25 mouse cellular contexts compared by ENCODE assay signal in genomic region chr19:48063289-48063688, GRCm38 (mm10).
DNase-seq lines count a peak whose midpoint lies in the region; ATAC-seq and TF ChIP-seq lines count a peak whose summit lies in the region.
"Had no signal": no experiment of that assay in that cellular context is flagged by ENCODE, and none has a peak within 500 bp of the region (broad histone marks: within the 10 kb centered on the region; RNA-seq: fewer than 3 reads in every experiment).

No protein-coding gene starts in this region.

- H3K9me3 ChIP-seq in lung, postnatal 0 days (ENCODE audit: low read length), result no peaks in the 10 kb centered on the region
- no peaks in the 10 kb centered on the region for H3K9me3 ChIP-seq in hindbrain, postnatal 0 days (ENCODE audit: low read length)
- H3K9me3 ChIP-seq: embryonic facial prominence, embryonic 12.5 days; embryonic facial prominence, embryonic 15.5 days; heart, embryonic 10.5 days; heart, embryonic 13.5 days; hindbrain, embryonic 12.5 days; hindbrain, embryonic 15.5 days had no signal

- 22% methylated on average over 2 of the region's 2 CpGs for WGBS in lung, postnatal 0 days
- WGBS in hindbrain, postnatal 0 days, result 64% methylated on average over 2 of the region's 2 CpGs

- no peak for TF ChIP-seq CTCF in lung, postnatal 0 days (IDR thresholded peaks at IDR 0.05)
- TF ChIP-seq CTCF in hindbrain, postnatal 0 days (IDR thresholded peaks at IDR 0.05; ENCODE audit: low read depth), result no peak

- peak; percentile 10 for DNase-seq in lung, postnatal 0 days (ENCODE audit: low spot score)
- no peak for DNase-seq in lung, postnatal 4 days
- DNase-seq in hindbrain, postnatal 0 days (ENCODE audit: low spot score), result no peak
- DNase-seq in embryo, embryonic 10 days (ENCODE audit: low spot score), result no peak
- DNase-seq: adrenal gland, adult 2 months; adrenal gland, postnatal 14 days; cerebellum, adult 11-12 months; cerebellum, adult 8-10 months; cerebellum, postnatal 10 days; cerebellum, postnatal 36 days; forebrain, postnatal 0 days; gastrocnemius, adult 2 months; gastrocnemius, postnatal 14 days; heart, adult 2 months; heart, postnatal 14 days had no signal

- no peak for TF ChIP-seq EP300 in lung, postnatal 0 days (IDR thresholded peaks at IDR 0.05)

- H3K9ac ChIP-seq in lung, postnatal 0 days (replicated peaks; ENCODE audit: low read depth), result no peak overlapping the region
- no peak overlapping the region for H3K9ac ChIP-seq in hindbrain, postnatal 0 days (replicated peaks; ENCODE audit: low read length)
- H3K9ac ChIP-seq: embryonic facial prominence, embryonic 12.5 days; embryonic facial prominence, embryonic 15.5 days; forebrain, postnatal 0 days; heart, embryonic 13.5 days; hindbrain, embryonic 12.5 days; hindbrain, embryonic 15.5 days had no signal

- H3K4me2 ChIP-seq in lung, postnatal 0 days (replicated peaks; ENCODE audit: low read depth, low read length), result no peak overlapping the region
- H3K4me2 ChIP-seq in hindbrain, postnatal 0 days (ENCODE audit: low read depth, low read length), result no peak overlapping the region
- H3K4me2 ChIP-seq: embryonic facial prominence, embryonic 12.5 days; embryonic facial prominence, embryonic 15.5 days; heart, embryonic 13.5 days; hindbrain, embryonic 12.5 days; hindbrain, embryonic 15.5 days had no signal

- no peak for ATAC-seq in lung, postnatal 0 days
- peak; percentile 58 for ATAC-seq in granulocyte monocyte progenitor cell, adult 5-6 weeks (replicated peaks; ENCODE audit: poor library complexity, severe bottlenecking)
- ATAC-seq in megakaryocyte progenitor cell, adult 5-6 weeks (replicated peaks; ENCODE audit: poor library complexity), result peak; percentile 69
- no peak for ATAC-seq in hindbrain, postnatal 0 days
- ATAC-seq: CD4-positive, CD25-positive, alpha-beta regulatory T cell, adult 4 months; forebrain, embryonic 14.5 days; forebrain, postnatal 0 days had no signal

- H3K36me3 ChIP-seq in lung, postnatal 0 days (ENCODE audit: insufficient read depth, low read length), result no peaks in the 10 kb centered on the region
- H3K36me3 ChIP-seq in hindbrain, postnatal 0 days (ENCODE audit: insufficient read depth, low read length), result no peaks in the 10 kb centered on the region
- H3K36me3 ChIP-seq: embryonic facial prominence, embryonic 12.5 days; embryonic facial prominence, embryonic 15.5 days; heart, embryonic 10.5 days; heart, embryonic 13.5 days; hindbrain, embryonic 12.5 days; hindbrain, embryonic 15.5 days had no signal

- no peaks in the 10 kb centered on the region for H3K4me1 ChIP-seq in lung, postnatal 0 days (ENCODE audit: insufficient read depth, low read depth, low read length)
- H3K4me1 ChIP-seq in hindbrain, postnatal 0 days (ENCODE audit: insufficient read depth, low read length), result no peaks in the 10 kb centered on the region
- H3K4me1 ChIP-seq: embryonic facial prominence, embryonic 12.5 days; heart, embryonic 13.5 days had no signal

- no peak overlapping the region for H3K4me3 ChIP-seq in lung, postnatal 0 days (ENCODE audit: low read depth, low read length)
- no peak overlapping the region for H3K4me3 ChIP-seq in hindbrain, postnatal 0 days (ENCODE audit: low read length)
- H3K4me3 ChIP-seq: embryonic facial prominence, embryonic 12.5 days; embryonic facial prominence, embryonic 15.5 days; gastrocnemius, adult 2 months; heart, adult 2 months; heart, embryonic 10.5 days; heart, embryonic 13.5 days; hindbrain, embryonic 12.5 days; hindbrain, embryonic 15.5 days had no signal

- H3K27me3 ChIP-seq in lung, postnatal 0 days (replicated peaks; ENCODE audit: insufficient read depth, low read length), result no peaks in the 10 kb centered on the region
- no peaks in the 10 kb centered on the region for H3K27me3 ChIP-seq in hindbrain, postnatal 0 days (ENCODE audit: insufficient read depth, low read length)
- H3K27me3 ChIP-seq: embryonic facial prominence, embryonic 12.5 days; hindbrain, embryonic 12.5 days; hindbrain, embryonic 15.5 days had no signal

- no peak overlapping the region for H3K27ac ChIP-seq in lung, postnatal 0 days (ENCODE audit: low read length)
- no peak overlapping the region for H3K27ac ChIP-seq in hindbrain, postnatal 0 days
- H3K27ac ChIP-seq: embryonic facial prominence, embryonic 12.5 days; embryonic facial prominence, embryonic 15.5 days; gastrocnemius, adult 2 months; heart, adult 2 months; heart, embryonic 10.5 days; heart, embryonic 13.5 days; hindbrain, embryonic 12.5 days; hindbrain, embryonic 15.5 days had no signal

Comparison
In these comparisons a context has a peak if more than half of its experiments do, and no peak if none do; other contexts are left out.
1. ATAC-seq: peak in granulocyte monocyte progenitor cell, adult 5-6 weeks (single experiment) and megakaryocyte progenitor cell, adult 5-6 weeks (single experiment); none in lung, postnatal 0 days (single experiment) and hindbrain, postnatal 0 days (single experiment).